Mouse (Mus musculus) c-Kit-positive CD71-positive TER-119-positive erythroid progenitor cells, embryonic 14.5 days (primary cell): ENCODE measurements at regions not wholly inside any gene's neighbourhood (a gene's known extent, or its start where the extent isn't known, plus 50 kb on each side); places are given as distances from the start of the nearest gene placed in this dataset.

ENCODE experiments used
- DNase-seq: peaks from one replicate; pipeline ENCODE4 v3.0.0-alpha.2; 2013; ENCODE audit warnings: low spot score

DNA sequence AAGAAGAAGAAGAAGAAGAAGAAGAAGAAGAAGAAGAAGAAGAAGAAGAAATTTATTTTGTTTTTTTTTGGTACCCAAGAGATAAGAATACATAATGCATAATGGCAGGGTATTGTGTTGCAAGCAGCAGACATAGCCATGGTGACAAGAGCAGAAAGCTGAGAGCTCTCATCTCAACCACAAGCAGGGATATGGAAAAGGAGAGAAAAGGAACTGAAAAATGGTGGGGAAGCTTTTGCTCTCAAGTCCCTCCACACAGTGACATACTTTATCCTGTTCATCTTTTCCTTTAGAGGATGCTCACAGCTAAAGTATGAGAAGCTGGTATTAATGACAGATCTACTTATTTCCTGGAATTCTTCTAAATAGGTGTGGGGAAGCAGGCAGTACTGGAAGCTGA lies 115.2 kb upstream of the Pik3r1 start:
- DNase-seq: no peak

- DNase-seq: no peak
Observed at GRCm38 (mm10) chr13:101884752-101885151, 116.7 kb upstream of the Pik3r1 start.

DNA sequence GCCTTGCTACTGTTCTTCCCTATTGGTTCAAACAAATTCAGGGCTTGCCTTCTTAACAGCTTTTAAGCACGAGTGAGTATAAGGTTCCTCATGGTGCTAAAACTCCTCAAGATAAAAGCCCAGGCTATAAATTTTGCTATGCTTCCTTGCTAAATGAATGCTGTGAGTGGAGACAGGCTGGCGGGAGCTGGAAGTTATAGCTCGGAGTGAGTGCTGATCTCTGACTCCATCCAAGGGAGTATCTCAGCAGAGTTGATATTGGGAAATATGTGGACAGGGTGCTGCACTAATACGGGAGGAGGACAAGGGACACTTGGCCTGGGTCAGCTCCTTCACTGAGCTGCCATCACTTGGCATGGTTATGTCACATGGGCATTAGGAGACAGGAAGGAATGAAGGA lies 123.5 kb upstream of the Pik3r1 start:
- no peak for DNase-seq

DNA sequence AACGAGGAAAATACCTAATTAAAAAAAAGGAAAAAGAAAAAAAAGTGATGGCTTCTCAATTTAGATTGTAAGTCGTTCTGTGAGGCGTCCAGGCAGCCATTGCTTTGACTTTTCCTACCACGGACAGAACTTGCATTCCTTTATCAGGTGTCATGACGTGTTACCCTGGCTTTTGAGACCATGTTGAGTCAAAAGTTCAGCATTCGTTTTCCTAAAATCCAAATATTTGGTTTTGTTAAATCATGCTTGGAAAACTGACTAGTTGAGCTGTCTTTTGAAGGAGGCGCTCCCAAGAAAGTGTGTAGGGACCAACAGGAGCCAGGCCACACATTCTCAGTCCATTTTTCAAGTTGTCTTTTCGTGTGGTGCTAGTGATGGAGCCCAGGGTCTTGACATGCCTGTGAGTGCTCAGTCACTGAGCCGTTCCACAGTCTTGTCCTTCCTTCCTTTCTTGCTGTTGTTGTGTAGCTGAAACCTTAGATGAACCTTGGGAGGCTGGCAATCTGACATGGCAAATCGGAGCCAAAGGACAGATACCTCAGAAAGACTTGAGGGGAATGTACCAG lies 125.1 kb upstream of the Pik3r1 start:
- no peak for DNase-seq

DNA sequence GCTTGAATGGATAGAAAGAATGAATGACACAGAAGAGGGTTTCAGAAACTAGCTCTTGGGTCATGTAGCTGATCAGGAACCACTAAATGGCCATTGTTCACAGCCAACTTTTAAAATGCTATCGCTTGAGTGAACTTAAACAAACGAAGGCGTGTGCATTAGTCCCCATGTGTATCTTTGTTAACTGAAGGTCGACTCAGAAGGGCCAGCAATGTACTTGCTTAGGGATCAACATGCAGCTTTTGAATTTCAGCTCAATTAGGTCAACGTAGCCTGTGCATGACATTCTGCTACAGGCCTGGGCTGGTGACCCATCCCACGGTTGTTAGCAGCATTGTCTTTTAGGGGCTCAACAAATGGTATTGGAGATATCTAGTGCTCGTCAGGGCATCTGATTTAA lies 127.1 kb upstream of the Pik3r1 start:
- DNase-seq: no peak

DNA sequence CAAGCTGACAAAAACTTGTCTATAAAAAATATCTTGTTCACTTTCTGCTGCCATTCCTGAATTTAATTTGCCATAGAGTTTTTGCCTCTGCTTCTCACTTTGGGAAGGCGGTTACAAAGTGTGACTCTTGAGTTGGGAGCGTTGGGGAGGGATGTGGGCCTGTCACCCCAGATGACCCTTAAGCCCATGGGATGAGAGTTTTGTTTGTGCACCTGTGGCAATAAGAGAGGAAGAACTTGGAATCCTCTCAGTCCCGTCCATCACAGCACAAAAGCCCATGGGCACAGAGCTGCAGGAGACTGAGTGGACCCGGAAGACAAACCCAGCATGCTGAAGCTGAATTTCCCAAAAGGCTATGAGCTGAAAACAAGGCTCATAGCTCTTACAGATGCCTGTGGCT lies 127.7 kb upstream of the Pik3r1 start:
- DNase-seq: no peak

DNA sequence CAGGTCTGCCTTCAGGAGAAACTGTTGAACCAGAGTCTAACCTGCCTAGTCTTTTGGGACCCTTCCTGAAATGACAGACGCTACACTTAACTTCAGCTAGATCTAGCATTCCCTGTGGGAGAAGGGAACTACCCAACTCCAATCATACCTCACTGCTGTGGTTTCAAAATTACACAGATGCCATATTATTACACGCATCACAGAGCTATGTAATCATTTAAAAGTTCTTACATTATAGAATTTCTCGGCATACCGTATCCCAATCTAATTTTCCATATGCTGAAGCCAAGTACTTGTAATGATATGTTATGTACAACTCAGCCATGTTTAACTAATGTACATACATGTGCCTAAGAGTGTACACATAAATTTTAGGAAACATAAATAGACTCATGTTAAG lies 128.9 kb upstream of the Pik3r1 start:
- no peak for DNase-seq

DNA sequence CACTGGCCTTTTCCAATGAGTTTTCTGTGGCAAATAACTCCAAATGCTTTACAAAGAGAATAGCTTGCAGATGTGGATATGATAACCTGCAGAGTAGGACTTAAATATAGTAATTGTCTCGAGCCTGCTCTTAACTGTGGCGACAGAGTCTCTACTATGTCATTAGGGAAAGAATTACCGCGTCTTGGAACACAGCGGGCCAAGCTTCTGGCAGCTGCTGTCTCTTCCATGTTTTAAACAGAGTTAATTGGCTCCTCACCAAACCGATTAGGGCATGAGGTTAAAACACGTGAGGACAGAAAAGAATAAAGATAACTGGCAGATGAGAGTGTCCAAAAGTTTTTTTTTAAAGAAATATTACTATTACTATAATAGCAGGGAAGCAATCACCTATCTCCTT lies 134.2 kb upstream of the Pik3r1 start:
- DNase-seq: no peak

DNA sequence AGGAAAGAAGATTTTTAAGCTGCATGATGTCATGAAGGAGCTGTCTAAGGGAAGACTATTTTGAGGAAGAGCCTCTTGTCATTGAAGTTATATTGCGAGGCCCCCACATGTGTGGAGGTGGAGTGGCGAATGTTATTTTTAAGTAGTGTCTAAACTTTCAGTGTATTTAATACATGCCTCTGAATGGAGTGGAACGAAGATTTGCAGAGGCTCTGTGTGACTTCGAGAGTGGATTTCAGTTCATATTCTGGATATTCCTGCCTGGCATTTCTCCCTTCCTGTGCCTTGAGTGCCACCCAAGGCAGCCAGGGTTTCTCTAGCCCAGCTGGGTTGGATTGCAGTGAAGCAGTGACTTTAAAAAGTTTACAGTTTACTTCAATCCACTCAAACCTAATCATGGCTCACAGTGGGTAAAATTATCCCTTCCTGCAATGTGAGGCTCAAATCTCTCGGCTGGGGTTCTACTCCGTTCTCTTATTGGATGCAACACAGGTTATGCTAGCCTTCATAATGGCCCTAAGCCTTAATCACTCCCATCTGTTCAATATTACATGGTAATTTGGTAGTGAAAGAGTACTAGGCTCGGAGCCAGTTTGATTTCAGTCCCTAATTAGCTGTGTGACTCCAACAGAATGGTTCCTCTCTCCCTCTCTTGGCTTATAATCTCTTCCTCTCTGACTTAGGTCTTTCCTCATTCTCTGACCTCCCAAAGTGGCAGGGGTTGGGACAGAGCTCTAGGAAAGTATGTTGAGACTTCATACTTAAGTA lies 138.1 kb upstream of the Pik3r1 start:
- DNase-seq: no peak

DNA sequence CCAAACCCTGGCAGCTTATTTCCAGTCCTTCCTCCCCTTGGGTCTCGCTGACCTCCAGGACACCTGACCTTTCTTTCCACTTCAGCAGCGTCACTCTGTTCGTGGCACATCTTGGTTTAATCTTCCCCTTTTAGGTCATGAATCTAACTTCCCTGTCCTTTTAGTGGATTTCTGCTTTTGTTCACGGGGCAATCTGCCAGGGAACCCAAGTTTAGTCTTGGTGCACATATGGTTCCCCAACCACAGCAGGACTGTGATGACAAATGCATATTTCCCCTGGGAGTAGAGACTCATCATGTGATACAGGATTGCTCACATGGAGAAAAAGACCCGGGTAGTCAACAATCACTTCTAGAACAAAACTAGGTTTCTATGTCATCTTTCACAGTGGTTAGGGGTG lies 141.0 kb upstream of the Pik3r1 start:
- no peak for DNase-seq

- no peak for DNase-seq
Observed at GRCm38 (mm10) chr13:101910687-101911086, 142.7 kb upstream of the Pik3r1 start.

DNA sequence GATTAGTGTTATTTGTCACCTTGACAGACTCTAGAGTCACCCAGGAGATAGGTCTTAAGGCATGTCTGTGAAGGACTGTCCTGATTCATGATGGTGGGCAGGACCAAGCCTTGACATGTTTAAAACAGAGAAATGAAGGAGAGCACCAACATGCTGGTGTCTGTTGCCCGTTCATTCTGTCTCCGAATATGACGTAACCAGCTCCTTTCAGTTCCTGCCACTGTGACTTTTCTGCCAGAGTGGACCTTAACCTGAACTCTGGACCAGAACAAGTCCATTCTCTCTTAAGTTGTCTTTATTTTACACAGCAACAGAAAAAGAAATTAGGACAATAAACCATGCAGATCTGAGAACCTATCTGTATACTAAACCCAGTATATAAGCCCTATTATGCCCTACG lies 146.1 kb upstream of the Pik3r1 start:
- DNase-seq: no peak

- no peak for DNase-seq
Observed at GRCm38 (mm10) chr13:101914691-101915541, 146.9 kb upstream of the Pik3r1 start.

DNA sequence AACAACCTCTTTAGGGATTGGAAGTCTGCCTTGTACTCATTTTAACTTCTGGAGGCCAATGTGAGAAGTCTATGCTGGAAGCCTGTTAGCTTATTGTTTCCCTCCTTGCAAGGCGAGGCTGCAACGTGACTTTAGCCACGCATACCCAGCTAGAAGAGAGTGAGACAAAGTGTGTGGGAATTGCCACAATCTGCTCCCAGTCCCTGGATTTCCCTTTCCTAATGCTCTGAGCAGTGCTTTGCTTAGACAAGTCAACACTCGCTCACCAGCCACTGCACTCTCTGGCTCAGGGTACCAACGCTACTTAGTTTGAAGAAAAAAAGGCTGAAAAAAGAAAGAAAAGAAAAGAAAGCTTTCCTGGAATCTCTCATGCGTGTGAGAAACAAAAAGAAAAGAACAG lies 147.5 kb upstream of the Pik3r1 start:
- DNase-seq: no peak

- DNase-seq: no peak
Observed at GRCm38 (mm10) chr13:101915948-101916594, 148.1 kb upstream of the Pik3r1 start.

DNA sequence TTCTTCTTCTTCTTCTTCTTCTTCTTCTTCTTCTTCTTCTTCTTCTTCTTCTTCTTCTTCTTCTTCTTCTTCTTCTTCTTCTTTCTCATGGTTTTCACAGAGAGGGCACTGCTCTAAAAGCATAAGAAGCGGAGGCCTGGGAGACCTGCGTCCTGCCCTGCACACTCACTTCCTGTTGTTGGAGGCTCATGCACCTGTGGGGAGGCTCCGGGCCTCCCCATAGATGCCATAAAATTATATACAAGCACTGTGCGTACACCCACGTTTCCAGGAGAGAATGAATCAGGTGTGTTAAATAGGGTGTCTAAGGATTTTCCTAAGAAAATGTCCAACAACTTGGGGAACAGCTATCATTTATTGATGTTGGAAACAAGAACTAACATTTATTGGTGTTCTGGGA lies 148.9 kb upstream of the Pik3r1 start:
- no peak for DNase-seq

DNA sequence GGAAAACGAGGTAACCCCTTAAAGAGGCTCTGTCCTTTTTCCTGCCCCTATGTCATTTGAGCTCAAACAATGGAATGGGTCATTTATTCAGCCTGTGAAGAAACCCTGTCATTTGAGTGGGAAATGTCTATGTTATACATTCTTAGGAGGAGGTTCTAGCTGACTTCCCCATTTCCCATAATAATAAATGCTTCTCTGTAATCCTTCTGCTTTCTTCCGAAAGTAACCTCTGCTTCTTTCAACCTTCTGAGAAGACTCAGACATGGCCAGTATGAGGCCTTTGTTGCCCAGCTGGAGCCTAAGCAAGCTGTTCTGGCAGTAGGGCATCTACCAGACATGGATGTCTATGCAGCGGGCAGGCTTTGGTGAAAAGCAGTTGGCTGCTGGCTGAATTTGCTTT lies 150.2 kb upstream of the Pik3r1 start:
- DNase-seq: no peak

GRCm38 (mm10) chr13:101919266-101919665 lies 151.2 kb upstream of the Pik3r1 start:
- no peak for DNase-seq

GRCm38 (mm10) chr13:101920384-101920783 lies 152.4 kb upstream of the Pik3r1 start:
- DNase-seq: no peak

- no peak for DNase-seq
Observed at GRCm38 (mm10) chr13:101924637-101925036, 156.6 kb upstream of the Pik3r1 start.

DNA sequence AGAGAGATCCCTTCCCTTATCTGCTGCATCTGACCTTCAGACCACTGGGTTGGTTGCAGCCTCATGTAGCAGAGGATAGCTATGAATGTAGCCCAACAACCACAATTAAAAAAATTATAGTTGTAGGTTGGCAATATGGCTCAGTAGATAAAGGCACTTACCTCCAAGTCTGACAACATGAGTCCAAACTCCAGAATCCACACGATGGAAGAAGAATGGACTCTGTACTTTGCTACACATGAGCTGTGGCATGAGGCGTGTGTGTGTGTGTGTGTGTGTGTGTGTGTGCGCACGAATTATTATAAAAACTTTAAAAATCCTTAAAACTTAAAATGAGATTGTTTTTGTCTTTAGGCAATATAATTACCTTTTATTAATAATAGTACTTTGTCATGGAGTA lies 163.2 kb upstream of the Pik3r1 start:
- no peak for DNase-seq

GRCm38 (mm10) chr13:101931882-101932281 lies 163.9 kb upstream of the Pik3r1 start:
- no peak for DNase-seq

GRCm38 (mm10) chr13:101935843-101936242 lies 167.8 kb upstream of the Pik3r1 start:
- no peak for DNase-seq
